Mouse (Mus musculus): ENCODE measurements at regions not wholly inside any gene's neighbourhood (a gene's known extent, or its start where the extent isn't known, plus 50 kb on each side); places are given as distances from the start of the nearest gene placed in this dataset.

- DNase-seq (ENCODE audit: low read depth, low spot score): no peak
- ChIA-PET CTCF (no interaction called here), POLR2A (no interaction called here)
- peaks cover 29% of the 10 kb centered on the region for H3K27me3 ChIP-seq
- ATAC-seq: no peak
- no peak for TF ChIP-seq CTCF (IDR thresholded peaks at IDR 0.05)
- in situ Hi-C loops (cut with MboI; ENCODE audit: low pct_unique_long_range_greater_than_20kb): loop anchor here (5.0 to 25.0 kb wide), 4 partner anchors 235 to 1735 kb away; partner anchors contain the start of gene Itprid2
These were observed 80.6 kb upstream of the Cwc22 start for GRCm38 (mm10) chr2:78026808-78027207.

GRCm38 (mm10) chr2:78025651-78026435 lies 79.7 kb upstream of the Cwc22 start:
- in situ Hi-C loops (cut with MboI; ENCODE audit: low pct_unique_long_range_greater_than_20kb): loop anchor here (5.0 to 25.0 kb wide), 4 partner anchors 234 to 1736 kb away; partner anchors contain the start of gene Itprid2
- POLR2A ChIA-PET: no interaction called here
- DNase-seq (ENCODE audit: low read depth, low spot score) (no peak), ATAC-seq (no peak)
- no peak for TF ChIP-seq CTCF (IDR thresholded peaks at IDR 0.05)
- CTCF ChIA-PET: no interaction called here
- H3K27me3 ChIP-seq: peaks cover 21% of the 10 kb centered on the region

GRCm38 (mm10) chr2:78024981-78025565 lies 78.9 kb upstream of the Cwc22 start:
- ATAC-seq: no peak
- in situ Hi-C loops (cut with MboI; ENCODE audit: low pct_unique_long_range_greater_than_20kb): loop anchor here (5.0 to 25.0 kb wide), 5 partner anchors 233 to 1737 kb away; partner anchors contain the start of gene Itprid2

GRCm38 (mm10) chr2:78023916-78024685 lies 77.9 kb upstream of the Cwc22 start:
- DNase-seq (ENCODE audit: low read depth, low spot score) (no peak), ATAC-seq (no peak)
- H3K27me3 ChIP-seq: peaks cover 14% of the 10 kb centered on the region
- TF ChIP-seq CTCF (IDR thresholded peaks at IDR 0.05): no peak
- ChIA-PET CTCF (no interaction called here), POLR2A (no interaction called here)
- in situ Hi-C loops (cut with MboI; ENCODE audit: low pct_unique_long_range_greater_than_20kb): loop anchor here (25.0 kb wide), 1 partner anchor 662 kb away; no protein-coding TSS in a partner anchor

More at GRCm38 (mm10) chr2:78024981-78025565, 78.9 kb upstream of the Cwc22 start:
- POLR2A ChIA-PET: no interaction called here
- DNase-seq (ENCODE audit: low read depth, low spot score): no peak
- H3K27me3 ChIP-seq: peaks cover 14% of the 10 kb centered on the region
- no peak for TF ChIP-seq CTCF (IDR thresholded peaks at IDR 0.05)
- CTCF ChIA-PET: no interaction called here

GRCm38 (mm10) chr2:78023416-78023815 lies 77.2 kb upstream of the Cwc22 start:
- CTCF ChIA-PET: interaction anchor here (1.4 kb wide), 1 partner anchor 21 kb away, joined by 3 read pairs; no protein-coding TSS in a partner anchor
- TF ChIP-seq CTCF (IDR thresholded peaks at IDR 0.05): no peak
- ATAC-seq (no peak), DNase-seq (ENCODE audit: low read depth, low spot score) (no peak)
- in situ Hi-C loops (cut with MboI; ENCODE audit: low pct_unique_long_range_greater_than_20kb): loop anchor here (25.0 kb wide), 1 partner anchor 661 kb away; no protein-coding TSS in a partner anchor
- peaks cover 12% of the 10 kb centered on the region for H3K27me3 ChIP-seq
- POLR2A ChIA-PET: no interaction called here

GRCm38 (mm10) chr2:78022756-78023155 lies 76.6 kb upstream of the Cwc22 start:
- CTCF ChIA-PET: interaction anchor here (1.4 kb wide), 2 partner anchors 22 to 134 kb away, joined by 3 read pairs; no protein-coding TSS in a partner anchor

GRCm38 (mm10) chr2:78021905-78022304 lies 75.7 kb upstream of the Cwc22 start:
- in situ Hi-C loops (cut with MboI; ENCODE audit: low pct_unique_long_range_greater_than_20kb): loop anchor here (25.0 kb wide), 1 partner anchor 660 kb away; no protein-coding TSS in a partner anchor
- DNase-seq (ENCODE audit: low read depth, low spot score) (no peak), ATAC-seq (peak; percentile 54)
- ChIA-PET CTCF (interaction anchor here (0.8 to 2.0 kb wide), 3 partner anchors 33 to 133 kb away, joined by 3 to 4 read pairs (median 3); partner anchors contain the start of gene Cwc22), POLR2A (no interaction called here)
- TF ChIP-seq CTCF (IDR thresholded peaks at IDR 0.05): peak; percentile 55
- H3K27me3 ChIP-seq: peaks cover 10% of the 10 kb centered on the region

More at GRCm38 (mm10) chr2:78022756-78023155, 76.6 kb upstream of the Cwc22 start:
- in situ Hi-C loops (cut with MboI; ENCODE audit: low pct_unique_long_range_greater_than_20kb): loop anchor here (25.0 kb wide), 1 partner anchor 660 kb away; no protein-coding TSS in a partner anchor
- H3K27me3 ChIP-seq: peaks cover 10% of the 10 kb centered on the region
- no peak for TF ChIP-seq CTCF (IDR thresholded peaks at IDR 0.05)
- POLR2A ChIA-PET: no interaction called here
- DNase-seq (ENCODE audit: low read depth, low spot score) (no peak), ATAC-seq (no peak)

- ChIA-PET POLR2A (no interaction called here), CTCF (interaction anchor here (0.8 to 2.0 kb wide), 3 partner anchors 33 to 133 kb away, joined by 3 to 4 read pairs (median 3); partner anchors contain the start of gene Cwc22)
- H3K27me3 ChIP-seq: peaks cover 10% of the 10 kb centered on the region
- in situ Hi-C loops (cut with MboI; ENCODE audit: low pct_unique_long_range_greater_than_20kb): loop anchor here (25.0 kb wide), 1 partner anchor 659 kb away; no protein-coding TSS in a partner anchor
- ATAC-seq (peak; percentile 17), DNase-seq (ENCODE audit: low read depth, low spot score) (no peak)
- no peak for TF ChIP-seq CTCF (IDR thresholded peaks at IDR 0.05)
These were observed 75.3 kb upstream of the Cwc22 start for GRCm38 (mm10) chr2:78021356-78021900.

- POLR2A ChIA-PET: no interaction called here
- ATAC-seq (no peak), DNase-seq (ENCODE audit: low read depth, low spot score) (no peak)
- H3K27me3 ChIP-seq: peaks cover 8% of the 10 kb centered on the region
- TF ChIP-seq CTCF (IDR thresholded peaks at IDR 0.05): no peak
- CTCF ChIA-PET: interaction anchor here (1.0 to 2.0 kb wide), 2 partner anchors 9 to 75 kb away, joined by 3 to 4 read pairs; partner anchors contain the start of gene Cwc22
- in situ Hi-C loops (cut with MboI; ENCODE audit: low pct_unique_long_range_greater_than_20kb): loop anchor here (25.0 kb wide), 1 partner anchor 658 kb away; no protein-coding TSS in a partner anchor
These were observed 74.3 kb upstream of the Cwc22 start for GRCm38 (mm10) chr2:78020516-78020915.
